Mouse (Mus musculus) retina, postnatal 7 days (tissue): ENCODE measurements at regions not wholly inside any gene's neighbourhood (a gene's known extent, or its start where the extent isn't known, plus 50 kb on each side); places are given as distances from the start of the nearest gene placed in this dataset.

ENCODE experiments used
- DNase-seq: peaks from one replicate; pipeline ENCODE4 v3.0.0-alpha.2; 2012; ENCODE audit warnings: low read depth, low spot score

DNA sequence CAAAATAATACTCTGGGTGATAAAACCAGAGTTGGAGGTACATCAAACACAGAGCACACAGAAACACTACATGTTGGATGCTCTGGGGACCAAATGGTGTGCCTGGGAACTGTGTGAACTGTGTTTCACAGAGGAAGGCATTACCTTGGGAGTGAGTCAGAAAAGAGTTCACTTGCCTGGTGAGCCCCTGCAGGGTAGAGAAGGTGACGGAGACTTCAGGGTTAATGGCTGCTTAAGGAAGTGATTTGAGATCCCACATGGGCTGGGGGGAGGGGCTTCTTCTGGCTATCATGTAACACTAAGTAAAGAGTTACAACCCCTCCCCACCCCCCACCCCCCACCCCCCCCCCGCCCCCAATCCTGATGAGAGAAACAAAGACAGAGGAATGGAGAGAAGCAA lies 164.6 kb downstream of the Gm45692 start:
- no peak for DNase-seq

DNA sequence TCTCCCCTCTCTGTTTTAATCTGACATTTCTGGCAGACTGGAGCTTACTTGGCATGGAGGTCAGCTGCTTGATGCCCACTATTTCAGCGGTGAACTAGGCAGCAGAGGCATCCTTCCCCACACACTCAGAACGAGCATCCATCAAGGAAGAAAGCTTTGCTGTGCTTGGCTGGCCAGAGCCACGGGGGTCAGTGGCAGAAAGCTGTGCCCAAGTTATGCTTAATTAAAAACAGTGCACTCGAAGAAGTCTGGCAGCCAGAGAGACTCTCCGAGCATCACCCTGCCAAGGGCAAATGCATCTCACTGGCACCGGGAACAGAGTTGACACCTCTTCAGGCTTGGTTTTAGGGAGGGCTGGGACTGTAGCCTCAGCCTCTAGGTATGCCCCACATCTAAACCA lies 168.3 kb downstream of the Gm45692 start:
- no peak for DNase-seq

GRCm38 (mm10) chr8:26288163-26288562 lies 168.8 kb downstream of the Gm45692 start:
- DNase-seq: no peak

- no peak for DNase-seq
These were observed 178.9 kb downstream of the Gm45692 start for GRCm38 (mm10) chr8:26298066-26298804.

GRCm38 (mm10) chr8:26300246-26300645 lies 180.9 kb downstream of the Gm45692 start:
- DNase-seq: peak; percentile 9

DNA sequence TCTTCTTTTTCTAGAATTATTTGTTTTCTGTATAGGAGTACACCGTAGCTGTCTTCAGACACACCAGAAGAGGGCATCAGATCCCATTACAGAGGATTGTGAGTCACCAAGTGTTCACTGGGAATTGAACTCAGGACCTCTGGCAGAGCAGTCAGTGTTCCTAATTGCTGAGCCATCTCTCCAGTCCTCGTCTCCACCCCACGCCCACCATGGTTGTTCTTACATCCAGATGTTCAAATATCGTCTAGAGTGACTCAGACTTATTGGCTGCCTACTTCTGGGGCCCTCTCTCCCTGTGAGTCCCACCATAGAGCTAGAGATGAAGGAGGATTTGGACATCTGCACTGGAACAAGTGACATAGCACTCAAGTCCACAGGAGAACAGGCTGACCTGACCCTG lies 182.6 kb downstream of the Gm45692 start:
- no peak for DNase-seq

DNA sequence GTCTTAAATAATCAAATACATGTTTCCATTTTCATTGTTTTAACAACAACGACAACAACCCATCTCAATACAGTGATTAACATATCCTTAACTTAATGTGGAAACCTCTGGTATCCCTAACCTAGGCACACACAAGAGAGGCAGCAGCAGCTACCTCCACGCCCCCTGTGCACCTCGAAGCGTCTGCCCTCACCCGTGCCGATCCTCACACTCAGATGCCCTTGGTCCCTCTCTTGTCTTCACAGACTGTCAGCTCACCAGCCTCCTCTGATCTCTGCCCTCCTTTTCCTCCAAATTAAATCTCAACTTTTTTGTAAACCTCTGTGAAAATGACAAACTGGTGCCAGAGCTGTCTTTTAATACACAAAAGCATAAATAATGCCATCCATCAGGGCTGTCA lies 185.2 kb downstream of the Gm45692 start:
- no peak for DNase-seq

DNA sequence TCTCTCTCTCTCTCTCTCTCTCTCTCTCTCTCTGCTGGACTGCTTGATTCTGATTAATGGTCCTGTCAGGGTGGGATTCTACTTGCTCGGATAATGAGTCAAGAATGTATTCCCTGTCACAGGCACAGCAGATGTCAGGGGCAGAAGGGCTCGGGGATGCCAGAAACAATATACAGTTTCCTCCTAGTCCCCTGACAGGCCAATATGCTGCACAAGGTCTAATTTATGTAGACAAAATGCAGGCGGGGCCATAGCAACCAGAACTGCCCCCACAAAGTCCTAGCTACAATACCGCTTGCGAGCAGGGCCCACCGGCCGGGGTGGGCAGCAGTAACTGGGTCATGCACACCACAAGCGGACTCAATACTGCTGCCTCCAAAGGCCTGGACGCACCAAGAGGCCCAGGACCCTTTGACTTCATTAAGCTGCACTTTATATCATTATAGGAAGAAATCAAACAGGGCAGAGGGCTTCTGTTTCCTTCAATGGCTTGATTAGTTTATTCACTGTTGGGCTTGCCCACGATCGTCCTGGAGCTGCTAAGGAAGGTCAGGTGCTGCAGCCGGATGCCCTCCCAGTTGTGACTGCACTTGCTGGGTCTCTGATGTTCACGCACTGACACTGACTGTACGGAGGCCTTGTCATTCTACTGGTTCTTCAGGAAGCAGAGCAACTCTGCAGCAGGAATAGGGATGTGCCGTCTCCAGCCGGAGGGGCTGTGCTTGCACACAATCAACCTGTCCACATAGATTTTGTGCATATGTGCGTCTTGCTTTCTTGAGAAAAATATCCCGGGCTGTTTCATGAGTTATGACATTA lies 185.9 kb downstream of the Gm45692 start:
- DNase-seq: no peak

DNA sequence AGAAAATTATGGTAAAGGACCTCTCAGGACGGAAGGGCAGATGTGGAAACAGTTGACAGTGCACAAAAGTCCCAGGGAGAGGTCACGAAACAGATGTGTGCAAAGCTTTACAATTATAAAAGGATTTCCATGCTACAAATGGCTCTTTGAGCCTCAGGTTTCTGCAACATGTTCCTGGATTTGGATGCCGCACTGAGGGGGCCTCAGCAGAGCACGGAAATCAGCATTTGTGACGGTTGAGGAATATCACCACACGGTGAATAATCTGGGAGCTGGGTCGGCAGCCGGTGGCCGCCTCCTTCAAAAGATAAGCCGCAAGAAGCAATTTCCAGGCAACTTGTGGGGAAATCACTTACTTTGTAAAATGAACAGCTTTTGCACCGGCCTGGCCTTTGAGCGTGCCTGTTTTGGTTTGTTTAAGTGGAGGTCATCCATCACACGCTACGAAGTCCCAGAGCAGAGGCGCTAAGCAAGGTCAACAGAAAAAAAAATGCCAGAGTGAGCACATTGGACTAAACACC lies 188.8 kb downstream of the Gm45692 start:
- no peak for DNase-seq

GRCm38 (mm10) chr8:26309764-26310163 lies 190.4 kb downstream of the Gm45692 start:
- DNase-seq: no peak

GRCm38 (mm10) chr8:26323606-26324350 lies 204.4 kb downstream of the Gm45692 start:
- no peak for DNase-seq

DNA sequence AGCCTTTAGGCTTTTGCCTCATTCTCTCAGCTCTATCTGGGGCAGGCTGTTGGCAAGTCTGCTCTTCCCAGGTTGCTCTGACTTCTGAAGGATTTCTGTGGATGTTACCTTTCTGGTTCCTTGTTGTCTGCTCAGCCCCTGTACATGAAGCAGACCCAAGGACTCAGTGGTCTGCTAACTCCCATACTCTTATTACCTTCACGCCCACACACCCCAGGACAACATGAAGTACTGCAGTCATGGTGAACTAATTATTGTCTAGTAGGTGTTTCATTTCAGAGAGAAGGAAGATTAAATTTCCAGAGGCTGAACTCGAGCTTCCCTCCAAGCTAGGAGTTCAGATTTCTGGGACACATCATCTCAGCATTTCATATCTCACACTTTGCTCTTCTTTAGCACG lies 205.3 kb downstream of the Gm45692 start:
- DNase-seq: no peak

DNA sequence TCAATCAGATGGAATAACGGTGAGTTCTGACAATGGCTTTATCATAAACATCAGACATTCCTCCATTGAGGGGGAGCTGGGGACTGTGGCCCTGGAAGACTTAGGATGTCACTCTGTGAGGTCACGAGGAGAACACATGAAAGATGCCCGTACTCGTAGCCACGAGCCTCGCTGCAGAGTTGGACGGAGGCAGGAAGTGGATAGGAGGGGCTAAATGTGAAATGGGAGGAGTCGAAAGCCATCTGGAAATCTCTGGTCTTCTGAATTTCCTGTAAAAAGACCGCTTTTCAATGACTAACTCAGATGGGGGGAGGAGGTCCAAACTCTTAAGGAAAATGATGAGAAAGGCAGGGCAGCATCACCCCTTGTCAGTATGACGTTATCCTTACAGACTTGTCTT lies 210.5 kb downstream of the Gm45692 start:
- DNase-seq: no peak

DNA sequence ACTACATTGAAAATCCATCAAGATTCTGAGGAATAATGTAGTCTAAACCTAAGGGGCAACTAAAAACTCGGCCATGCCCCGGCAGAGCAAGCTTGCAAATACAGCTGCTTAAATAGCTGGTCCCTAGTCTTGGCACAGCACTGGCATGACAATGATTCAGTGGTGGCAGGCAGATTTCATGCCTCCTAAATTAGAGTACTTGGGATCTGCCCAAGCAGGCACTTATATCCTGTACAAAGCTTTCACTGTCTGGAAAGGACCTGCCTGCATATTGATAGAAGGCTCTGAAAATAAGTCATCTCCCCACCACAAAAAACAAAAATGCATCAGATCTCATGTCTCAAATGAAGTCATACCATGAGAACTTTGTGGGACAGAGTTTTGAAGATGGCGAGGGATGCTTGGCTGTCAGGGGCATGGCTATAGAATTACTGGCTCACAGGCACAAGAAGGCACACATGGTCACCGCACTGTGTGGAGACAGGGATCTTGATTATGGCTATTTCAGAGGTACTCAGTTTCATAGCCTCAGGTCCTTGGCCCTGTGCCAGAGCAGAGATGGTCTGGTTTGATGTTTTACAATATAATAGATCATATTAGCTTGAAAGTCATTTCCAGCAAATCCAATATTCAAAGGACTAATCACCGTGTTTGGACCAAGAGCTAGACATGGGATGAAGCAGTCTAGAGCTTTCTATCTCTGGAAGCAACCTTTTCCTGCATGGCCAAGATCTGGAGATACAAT lies 217.7 kb downstream of the Gm45692 start:
- no peak for DNase-seq

- peak; percentile 50 for DNase-seq
These were observed 225.7 kb downstream of the Gm45692 start for GRCm38 (mm10) chr8:26345078-26345477.

GRCm38 (mm10) chr8:26349231-26349630 lies 229.9 kb downstream of the Gm45692 start:
- no peak for DNase-seq

DNA sequence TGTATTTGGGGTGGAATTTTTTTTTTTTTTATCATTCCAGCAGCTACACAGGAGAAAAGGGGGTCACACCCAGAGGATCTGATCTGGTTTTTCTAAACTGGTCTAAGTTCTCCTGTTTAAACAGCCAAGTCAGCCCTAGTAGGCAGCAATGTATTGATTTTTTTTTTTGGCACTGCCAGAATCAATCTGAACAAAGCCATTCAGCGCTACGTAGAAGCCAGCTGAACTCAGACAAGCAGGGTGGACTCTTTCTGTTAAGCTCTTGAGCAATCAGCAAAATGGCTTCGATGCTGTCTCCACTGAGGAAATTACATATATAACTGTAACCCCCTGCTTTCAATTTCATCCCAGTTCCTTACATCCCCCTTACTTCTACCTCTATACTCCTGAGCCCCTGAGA lies 230.5 kb downstream of the Gm45692 start:
- no peak for DNase-seq

GRCm38 (mm10) chr8:26350616-26351015 lies 231.3 kb downstream of the Gm45692 start:
- no peak for DNase-seq

DNA sequence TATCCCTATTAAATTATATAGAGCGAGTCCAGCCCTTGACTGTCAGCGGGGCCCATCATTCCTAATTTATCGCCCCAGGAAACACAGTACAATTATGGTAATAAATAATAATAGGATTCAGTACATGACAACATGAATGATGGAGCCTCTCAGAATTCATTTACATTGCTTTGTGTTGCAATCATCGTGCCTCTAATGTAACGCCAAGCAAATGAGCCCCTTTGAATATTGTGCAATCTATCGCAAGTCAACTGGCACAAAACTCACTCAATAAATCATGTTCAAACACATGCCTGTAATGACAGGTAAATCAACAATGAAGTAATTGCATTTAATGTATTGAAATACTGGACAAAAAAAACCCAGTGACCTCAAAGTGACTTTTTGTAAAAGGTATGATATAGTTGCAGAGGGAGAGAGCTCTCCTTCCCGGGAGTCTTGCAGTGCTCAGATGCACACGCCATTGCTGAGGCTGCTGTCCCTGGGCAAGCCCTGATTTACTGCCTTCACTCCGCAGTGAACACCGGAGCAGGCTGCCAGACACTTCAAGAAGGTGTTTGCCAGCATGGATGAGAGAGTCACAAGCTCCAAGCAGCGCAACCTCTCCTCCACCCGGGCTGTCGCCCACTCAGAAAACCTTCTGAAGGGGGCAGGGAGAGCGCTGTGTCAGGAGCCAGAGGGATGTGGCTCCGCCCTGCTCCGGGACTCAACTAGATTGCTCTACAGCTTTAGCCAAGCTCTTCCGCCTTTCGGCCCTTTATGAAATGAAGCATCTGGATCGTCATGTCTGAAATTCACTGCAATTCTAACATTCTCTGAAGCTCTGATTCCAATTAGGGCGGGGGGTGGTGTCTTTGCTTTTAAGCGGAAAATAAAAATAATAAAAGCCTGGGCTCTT lies 232.6 kb downstream of the Gm45692 start:
- DNase-seq: no peak

DNA sequence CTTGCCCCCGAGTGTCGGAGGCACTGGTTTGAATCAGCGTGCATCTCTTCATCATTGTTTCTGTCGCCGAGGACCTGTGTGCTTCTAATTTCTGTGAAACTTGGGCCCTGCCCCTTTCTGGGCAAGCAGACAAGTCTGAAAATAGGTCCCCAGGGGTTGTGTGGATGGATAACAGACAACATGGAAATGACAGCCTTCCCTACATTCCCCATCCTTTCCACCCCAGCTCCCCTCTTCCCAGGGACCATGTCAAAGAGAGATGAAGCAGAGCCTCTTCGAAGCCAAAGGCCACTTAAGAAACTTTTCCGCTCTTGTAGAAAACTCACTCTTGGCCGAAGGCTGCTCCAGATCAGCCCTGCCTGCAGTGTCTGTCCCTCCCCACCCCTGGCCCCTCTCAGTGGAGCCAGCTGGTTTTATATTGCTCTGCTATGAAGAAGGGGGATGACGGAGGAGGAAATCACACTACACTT lies 233.2 kb downstream of the Gm45692 start:
- no peak for DNase-seq
